Mouse (Mus musculus) cortical plate, adult 2 months (tissue): ENCODE measurements around the gene Myom1.

ENCODE experiments used
- CTCF ChIP-seq: fragments of 200-500 bp; IDR thresholded peaks from 2 replicates; pipeline ENCODE4 v1.5.1; 2011; ENCODE audit warnings: mild to moderate bottlenecking, control low read depth, low read length; ENCODE audit not compliant: insufficient read depth; ENCODE audit errors: extremely low read depth
- POLR2A ChIP-seq: fragments of 200-500 bp; IDR thresholded peaks from 2 replicates; pipeline ENCODE4 v1.6.1; 2011; ENCODE audit warnings: mild to moderate bottlenecking, low read length, control low read depth; ENCODE audit not compliant: insufficient read depth; ENCODE audit errors: extremely low read depth

DNA sequence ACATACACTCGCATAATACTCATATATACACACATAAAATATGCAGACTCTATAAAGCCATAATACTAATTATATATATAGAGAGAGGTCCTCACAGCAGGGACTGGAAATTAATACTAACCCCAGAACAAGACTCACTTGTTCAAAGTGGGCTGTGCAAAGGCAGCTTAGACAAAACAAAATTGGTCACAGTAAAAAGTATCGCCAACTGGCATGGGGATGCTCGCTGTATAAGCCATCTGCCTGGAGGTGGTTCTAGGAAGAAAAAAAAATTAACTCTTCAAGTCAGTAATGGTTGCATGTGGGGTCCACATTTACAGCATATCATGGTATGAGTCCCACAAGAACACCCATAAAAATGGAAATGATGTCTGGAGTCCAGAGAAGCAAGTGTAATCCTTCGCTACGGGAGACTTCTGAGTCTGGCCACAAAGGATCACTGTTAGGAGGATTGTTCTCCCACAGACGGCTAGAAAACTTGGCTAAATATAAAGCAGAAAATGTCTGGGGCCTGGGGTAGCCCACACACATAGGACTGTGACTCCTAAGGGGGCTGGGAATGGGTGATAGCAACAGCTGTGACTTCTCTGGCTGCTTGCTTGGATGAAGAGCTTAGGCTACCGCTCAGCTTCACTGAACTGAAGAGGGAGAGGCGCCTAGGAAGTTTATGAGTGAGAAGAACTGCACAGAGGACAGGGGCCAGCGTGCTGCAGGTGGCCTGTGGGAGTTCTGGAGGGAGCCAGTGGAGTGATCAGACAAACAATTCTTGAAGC is 127.2 kb downstream of the Myom1 start:
- TF ChIP-seq CTCF (no peak), POLR2A (no peak)
